Mouse (Mus musculus): Measurements from ENCODE around the gene Dstyk.

Gene Dstyk

GRCm38 (mm10) chr1:132388813-132389803, 28.2 kb upstream of the Dstyk start:
- no peak for DNase-seq (ENCODE audit: low spot score in 2 of 2)

- no peak for DNase-seq (ENCODE audit: low spot score in 2 of 2)
These were observed 27.3 kb upstream of the Dstyk start for GRCm38 (mm10) chr1:132389886-132390585.

- DNase-seq (ENCODE audit: low spot score in 2 of 2), result no peak
These were observed 26.4 kb upstream of the Dstyk start, which contains the start of gene Tmcc2 for GRCm38 (mm10) chr1:132390691-132391579. Tmcc2 (minus strand) TSS chr1:132391281.

GRCm38 (mm10) chr1:132391580-132392022, 25.8 kb upstream of the Dstyk start:
- DNase-seq (ENCODE audit: low spot score in 2 of 2), result no peak

- no peak for DNase-seq (ENCODE audit: low spot score in 2 of 2)
These were observed 24.5 kb upstream of the Dstyk start for GRCm38 (mm10) chr1:132392872-132393271.

- DNase-seq (ENCODE audit: low spot score in 2 of 2), result no peak
These were observed 20.6 kb upstream of the Dstyk start for GRCm38 (mm10) chr1:132396705-132397104.

- DNase-seq (ENCODE audit: low spot score in 2 of 2), result no peak
These were observed 16.8 kb upstream of the Dstyk start for GRCm38 (mm10) chr1:132400538-132400937.

- DNase-seq (ENCODE audit: low spot score in 2 of 2), result no peak
These were observed 15.5 kb upstream of the Dstyk start for GRCm38 (mm10) chr1:132401843-132402242.

GRCm38 (mm10) chr1:132410657-132411056, 6.7 kb upstream of the Dstyk start:
- no peak for DNase-seq (ENCODE audit: low spot score in 2 of 2)

GRCm38 (mm10) chr1:132416244-132416942, 962 bp upstream of the Dstyk start:
- no peak for DNase-seq (ENCODE audit: low spot score in 2 of 2)

GRCm38 (mm10) chr1:132416943-132417290, 438 bp upstream of the Dstyk start:
- no peak for DNase-seq (ENCODE audit: low spot score in 2 of 2)

GRCm38 (mm10) chr1:132420206-132420605, 2.9 kb downstream of the Dstyk start:
- no peak for DNase-seq (ENCODE audit: low spot score in 2 of 2)

- no peak for DNase-seq (ENCODE audit: low spot score in 2 of 2)
These were observed 3.3 kb downstream of the Dstyk start for GRCm38 (mm10) chr1:132420662-132421061.

- no peak for DNase-seq (ENCODE audit: low spot score in 2 of 2)
These were observed 5.7 kb downstream of the Dstyk start for GRCm38 (mm10) chr1:132422912-132423696.

GRCm38 (mm10) chr1:132425600-132425999, 8.2 kb downstream of the Dstyk start:
- DNase-seq (ENCODE audit: low spot score in 2 of 2), result no peak

GRCm38 (mm10) chr1:132430818-132431217, 13.5 kb downstream of the Dstyk start:
- DNase-seq (ENCODE audit: low spot score in 2 of 2), result no peak

GRCm38 (mm10) chr1:132431716-132432115, 14.4 kb downstream of the Dstyk start:
- peak in 1 of 2 experiments; percentile 24 for DNase-seq (ENCODE audit: low spot score in 2 of 2)

- DNase-seq (ENCODE audit: low spot score in 2 of 2), result no peak
These were observed 16.0 kb downstream of the Dstyk start for GRCm38 (mm10) chr1:132433349-132433748.

GRCm38 (mm10) chr1:132434032-132434431, 16.7 kb downstream of the Dstyk start:
- no peak for DNase-seq (ENCODE audit: low spot score in 2 of 2)

- DNase-seq (ENCODE audit: low spot score in 2 of 2), result no peak
These were observed 19.1 kb downstream of the Dstyk start for GRCm38 (mm10) chr1:132436320-132436958.
